Mouse (Mus musculus) myocyte (in vitro differentiated cells): ENCODE data around the gene Ago4. TPM values are rescaled to one million over a fixed set of nuclear protein-coding genes. Genes with fewer than 3 reads are reported as not detected.

ENCODE experiments used
- H3K27me3 ChIP-seq: one replicate; pipeline ENCODE4 v1.6.1; 2011; ENCODE audit not compliant: control insufficient read depth, insufficient read depth, insufficient read length
- H3K36me3 ChIP-seq: one replicate; pipeline ENCODE4 v1.6.1; 2011; ENCODE audit not compliant: control insufficient read depth, insufficient read depth
- H3K4me2 ChIP-seq: one replicate; pipeline ENCODE4 v1.6.1; 2011; ENCODE audit warnings: low read depth, control low read depth
- H3K4me3 ChIP-seq: one replicate; pipeline ENCODE4 v1.5.1; 2011; ENCODE audit warnings: mild to moderate bottlenecking, control low read depth, moderate library complexity
- H3K79me2 ChIP-seq: one replicate; pipeline ENCODE4 v1.6.1; 2011; ENCODE audit not compliant: control insufficient read depth, insufficient read depth
- H3ac ChIP-seq: one replicate; pipeline ENCODE4 v1.6.1; 2011; ENCODE audit not compliant: control insufficient read depth, insufficient read length
- CEBPB ChIP-seq: IDR thresholded peaks from 2 replicates; pipeline ENCODE4 v1.6.1; 2011; ENCODE audit warnings: mild to moderate bottlenecking, moderate library complexity; ENCODE audit not compliant: poor library complexity, insufficient read depth, severe bottlenecking
- E2F4 ChIP-seq: IDR thresholded peaks from one replicate; pipeline ENCODE4 v1.6.1; 2011; ENCODE audit warnings: mild to moderate bottlenecking, control low read depth, moderate library complexity; ENCODE audit not compliant: insufficient read depth
- MAX ChIP-seq: IDR thresholded peaks from one replicate; pipeline ENCODE4 v1.6.1; 2011; ENCODE audit warnings: low read depth, mild to moderate bottlenecking, control low read depth
- MYOD1 ChIP-seq, 3 experiments: IDR thresholded peaks; one replicate each; pipeline ENCODE4 v1.6.1; 2011; ENCODE audit warnings: control low read depth in 2 of 3, low read depth in 2 of 3, mild to moderate bottlenecking in 2 of 3, moderate library complexity in 1 of 3; ENCODE audit not compliant: insufficient read length in 2 of 3, control insufficient read depth in 1 of 3
- MYOG ChIP-seq, 3 experiments: IDR thresholded peaks; one replicate each; pipeline ENCODE4 v1.6.1; 2011; ENCODE audit warnings: control low read depth in 2 of 3, low read depth in 2 of 3, mild to moderate bottlenecking in 2 of 3; ENCODE audit not compliant: insufficient read length in 2 of 3, control insufficient read depth in 1 of 3, insufficient read depth in 1 of 3
- POLR2A ChIP-seq: IDR thresholded peaks from one replicate; pipeline ENCODE4 v1.6.1; 2011; ENCODE audit warnings: low read depth, mild to moderate bottlenecking, control low read depth, moderate library complexity; ENCODE audit not compliant: insufficient read length
- POLR2AphosphoS2 ChIP-seq: IDR thresholded peaks from one replicate; pipeline ENCODE4 v1.6.1; 2011; ENCODE audit warnings: low read depth, control low read depth; ENCODE audit not compliant: insufficient read length
- REST ChIP-seq: IDR thresholded peaks from one replicate; pipeline ENCODE4 v1.6.1; 2011; ENCODE audit warnings: mild to moderate bottlenecking, control low read depth, moderate library complexity; ENCODE audit not compliant: insufficient read depth, insufficient read length
- SRF ChIP-seq: IDR thresholded peaks from one replicate; pipeline ENCODE4 v1.6.1; 2011; ENCODE audit warnings: low read depth; ENCODE audit not compliant: control insufficient read depth, insufficient read length
- TCF12 ChIP-seq: IDR thresholded peaks from one replicate; pipeline ENCODE4 v1.6.1; 2011; ENCODE audit warnings: mild to moderate bottlenecking, control low read depth; ENCODE audit not compliant: poor library complexity, insufficient read depth, severe bottlenecking
- TCF3 ChIP-seq: IDR thresholded peaks from one replicate; pipeline ENCODE4 v1.6.1; 2011; ENCODE audit warnings: low read depth, control low read depth; ENCODE audit not compliant: insufficient read length
- USF1 ChIP-seq: IDR thresholded peaks from one replicate; pipeline ENCODE4 v1.6.1; 2011; ENCODE audit warnings: low read depth, mild to moderate bottlenecking, control low read depth, moderate library complexity
- polyA plus RNA-seq: library from polyadenylated mRNA; unstranded; fragments of >200 nt; fragmentation: generic; extraction: Trizol; gene quantifications from one replicate; pipeline ENCODE4 v1.2.1, GENCODE M21; 2012; ENCODE audit warnings: missing spikeins

Ago4 gene
- polyA plus RNA-seq, 1 experiment, result 0.02 TPM

DNA sequence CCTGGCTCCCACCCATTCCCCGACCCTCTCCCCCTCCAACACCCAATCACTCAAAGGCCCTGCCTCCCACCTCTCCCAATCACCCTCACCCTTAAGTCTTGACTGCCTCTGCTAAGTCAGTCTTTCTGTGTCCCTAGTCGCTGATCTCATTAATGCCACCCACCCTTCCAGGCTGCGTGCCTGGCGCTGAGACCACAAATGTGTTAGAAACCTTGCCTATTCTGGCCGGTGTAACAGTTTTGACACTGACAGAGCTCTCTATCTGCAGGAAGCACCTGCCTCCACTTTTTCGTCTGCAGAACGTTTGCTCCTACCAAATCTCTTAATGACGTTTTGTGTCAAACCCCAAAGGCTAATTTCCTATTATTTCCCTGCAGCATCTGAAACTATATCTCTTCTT lies 64.3 kb downstream of the Ago4 start:
- H3K4me2 ChIP-seq, result peak overlapping the region; percentile 62
- H3ac ChIP-seq, result peak overlapping the region; percentile 45
- no peak for TF ChIP-seq POLR2A
- TF ChIP-seq POLR2AphosphoS2, result no peak
- TF ChIP-seq TCF12, result no peak
- H3K36me3 ChIP-seq, result no peaks in the 10 kb centered on the region
- H3K27me3 ChIP-seq, result no peaks in the 10 kb centered on the region
- H3K79me2 ChIP-seq, result no peaks in the 10 kb centered on the region
- H3K4me3 ChIP-seq, result peak overlapping the region; percentile 64

DNA sequence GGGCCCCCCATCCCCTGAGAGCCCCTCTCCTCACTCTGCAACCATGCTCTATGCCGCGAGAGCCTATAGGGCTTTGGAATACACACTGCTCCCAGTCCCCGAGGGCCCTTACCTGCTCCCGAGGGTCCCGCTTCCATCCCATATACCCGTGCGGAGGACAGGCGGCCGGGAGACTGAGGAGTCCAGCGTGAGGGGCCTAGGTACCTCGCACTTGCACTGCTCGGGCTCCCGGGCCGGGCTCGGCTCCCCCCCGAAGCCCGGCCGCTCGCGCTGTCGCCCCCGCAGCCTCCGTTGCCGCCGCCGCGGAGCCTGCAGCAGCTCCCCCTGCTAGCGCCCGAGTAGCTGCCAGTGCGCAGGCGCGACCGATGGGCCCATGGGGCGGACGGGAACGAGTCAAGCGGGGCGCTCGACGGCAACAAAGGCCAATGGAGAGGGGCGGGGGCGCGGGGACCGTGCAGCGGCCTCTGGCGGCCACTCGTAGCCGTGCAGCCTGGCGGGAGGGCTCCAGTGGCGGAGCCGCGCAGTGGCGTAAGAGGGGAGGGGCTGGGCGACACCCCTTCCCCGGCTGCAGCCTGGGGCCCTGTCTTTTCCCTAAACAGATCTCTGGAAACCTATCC lies 64.9 kb downstream of the Ago4 start, which contains the start of gene Ago1:
Gene Ago1, minus strand, starts transcription at position 299 of the 617 bp plus-strand sequence.
- H3K27me3 ChIP-seq, result no peaks in the 10 kb centered on the region
- peak within 1 kb of the TSS; percentile 62 for H3K4me2 ChIP-seq
- H3K36me3 ChIP-seq, result no peaks in the 10 kb centered on the region
- TF ChIP-seq MYOD1 (IDR thresholded peaks at IDR 0.05; ENCODE audit: control insufficient read depth in 1 of 3, insufficient read length in 2 of 3, low read depth in 2 of 3) (no peak), POLR2A (peak; percentile 84), USF1 (no peak), E2F4 (no peak), SRF (peak; percentile 29), REST (no peak), MYOG (IDR thresholded peaks at IDR 0.05; ENCODE audit: control insufficient read depth in 1 of 3, insufficient read depth in 1 of 3, insufficient read length in 2 of 3, low read depth in 2 of 3) (peak in 2 of 3 experiments; percentile 32), CEBPB (no peak)
- H3K4me3 ChIP-seq, result peak within 1 kb of the TSS; percentile 64
- H3K79me2 ChIP-seq, result no peaks in the 10 kb centered on the region
- H3ac ChIP-seq, result peak within 1 kb of the TSS; percentile 45

DNA sequence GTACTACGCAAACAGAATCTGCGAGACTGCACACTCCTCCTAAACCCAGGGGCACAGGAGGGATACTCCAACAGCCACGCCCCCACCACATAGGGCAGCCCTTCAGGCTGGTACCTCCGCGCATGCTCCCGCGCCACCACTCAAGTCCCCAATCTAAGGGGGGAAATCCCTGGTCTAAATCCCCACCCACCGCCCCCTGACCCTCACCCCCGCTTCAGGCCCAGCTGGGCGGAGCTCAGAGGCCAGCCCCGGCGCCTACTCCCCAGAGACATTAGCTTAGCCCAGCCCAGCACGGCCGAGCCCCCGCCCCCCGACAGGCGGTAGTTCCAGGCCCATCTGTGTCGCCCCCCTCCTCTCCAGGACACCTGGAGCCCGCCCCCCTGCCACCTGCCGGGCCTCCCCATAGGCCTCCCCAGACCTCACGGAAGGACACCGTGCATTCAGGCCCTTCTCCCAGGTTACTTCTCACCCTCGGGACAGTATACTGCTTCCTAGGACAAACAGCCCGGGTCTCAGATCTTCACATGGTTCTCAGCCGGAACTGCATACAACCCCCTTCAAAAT lies 65.5 kb downstream of the Ago4 start:
- Histone ChIP-seq H3K4me3 (peak overlapping the region; percentile 64), H3K79me2 (no peaks in the 10 kb centered on the region), H3K27me3 (no peaks in the 10 kb centered on the region), H3ac (peak overlapping the region; percentile 45), H3K4me2 (peak overlapping the region; percentile 50), H3K36me3 (no peaks in the 10 kb centered on the region)
- TF ChIP-seq MAX, result no peak
- TF ChIP-seq MYOD1 (IDR thresholded peaks at IDR 0.05; ENCODE audit: control insufficient read depth in 1 of 3, insufficient read length in 2 of 3, low read depth in 2 of 3), result peak in 1 of 3 experiments; percentile 1

DNA sequence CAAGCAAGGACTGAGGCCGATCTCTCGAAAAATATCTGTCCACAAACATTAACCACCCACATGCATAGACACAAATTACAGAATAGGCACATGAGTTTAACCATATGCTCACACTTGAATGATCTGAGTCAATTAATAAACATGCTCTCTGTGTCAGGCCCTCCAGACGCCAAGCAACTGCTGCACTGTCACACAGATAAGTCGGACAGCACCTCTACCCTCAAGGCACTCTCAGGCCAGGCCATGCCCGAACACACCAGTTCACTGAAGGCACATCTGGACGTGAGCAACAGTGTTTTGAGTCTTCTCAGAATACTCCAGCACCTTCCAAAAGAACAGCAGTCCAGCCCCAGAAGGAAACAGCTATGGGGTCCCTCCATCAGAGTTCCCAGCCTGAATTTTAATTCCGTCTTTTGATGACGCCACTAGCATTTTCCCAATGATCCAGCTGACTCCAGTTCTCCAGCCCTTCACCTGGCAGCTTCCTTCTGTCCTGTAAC lies 67.0 kb downstream of the Ago4 start:
- H3K4me2 ChIP-seq, result no peak overlapping the region
- TF ChIP-seq CEBPB (no peak), MAX (no peak), REST (no peak), POLR2A (no peak), MYOG (IDR thresholded peaks at IDR 0.05; ENCODE audit: control insufficient read depth in 1 of 3, insufficient read depth in 1 of 3, insufficient read length in 2 of 3, low read depth in 2 of 3) (no peak), POLR2AphosphoS2 (no peak), USF1 (no peak), TCF12 (no peak), TCF3 (no peak), SRF (no peak), E2F4 (no peak), MYOD1 (IDR thresholded peaks at IDR 0.05; ENCODE audit: control insufficient read depth in 1 of 3, insufficient read length in 2 of 3, low read depth in 2 of 3) (no peak)
- no peaks in the 10 kb centered on the region for H3K36me3 ChIP-seq
- no peak overlapping the region for H3K4me3 ChIP-seq
- H3K27me3 ChIP-seq, result no peaks in the 10 kb centered on the region
- no peaks in the 10 kb centered on the region for H3K79me2 ChIP-seq
- no peak overlapping the region for H3ac ChIP-seq

DNA sequence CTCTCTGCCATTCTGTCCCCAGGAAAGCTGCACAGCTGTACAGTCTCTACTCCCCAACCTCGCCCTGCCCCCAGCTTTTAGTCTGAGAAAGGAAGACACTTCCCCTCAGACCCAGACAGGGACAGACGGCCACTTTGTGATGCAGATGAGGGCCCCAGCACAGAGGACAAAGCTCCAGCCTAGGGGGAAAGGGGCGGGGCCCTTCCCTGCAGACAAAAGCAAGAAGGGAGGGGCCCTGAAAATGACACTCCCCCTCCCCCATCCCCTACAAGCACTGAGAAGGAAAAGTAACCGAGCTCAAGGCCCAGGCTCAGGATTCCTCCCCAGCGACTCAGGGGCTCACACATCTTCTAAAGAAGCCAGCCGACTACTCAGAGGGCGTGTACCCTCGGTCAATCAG lies 67.4 kb downstream of the Ago4 start:
- H3K4me2 ChIP-seq, result no peak overlapping the region
- H3K79me2 ChIP-seq, result no peaks in the 10 kb centered on the region
- no peak overlapping the region for H3ac ChIP-seq
- no peak for TF ChIP-seq REST
- no peak for TF ChIP-seq POLR2AphosphoS2
- TF ChIP-seq CEBPB, result no peak
- no peak for TF ChIP-seq TCF12
- no peak for TF ChIP-seq MAX
- no peak for TF ChIP-seq SRF
- TF ChIP-seq POLR2A, result no peak
- TF ChIP-seq MYOD1 (IDR thresholded peaks at IDR 0.05; ENCODE audit: control insufficient read depth in 1 of 3, insufficient read length in 2 of 3, low read depth in 2 of 3), result no peak
- no peaks in the 10 kb centered on the region for H3K36me3 ChIP-seq
- no peaks in the 10 kb centered on the region for H3K27me3 ChIP-seq
- H3K4me3 ChIP-seq, result no peak overlapping the region
